Mouse (Mus musculus): ENCODE results near the gene C1qtnf3. TPM values are rescaled to one million over a fixed set of nuclear protein-coding genes. Genes with fewer than 3 reads are reported as not detected.

Gene C1qtnf3
- total RNA-seq (2023; ENCODE audit: inconsistent age), result not detected in 4 replicates

DNA sequence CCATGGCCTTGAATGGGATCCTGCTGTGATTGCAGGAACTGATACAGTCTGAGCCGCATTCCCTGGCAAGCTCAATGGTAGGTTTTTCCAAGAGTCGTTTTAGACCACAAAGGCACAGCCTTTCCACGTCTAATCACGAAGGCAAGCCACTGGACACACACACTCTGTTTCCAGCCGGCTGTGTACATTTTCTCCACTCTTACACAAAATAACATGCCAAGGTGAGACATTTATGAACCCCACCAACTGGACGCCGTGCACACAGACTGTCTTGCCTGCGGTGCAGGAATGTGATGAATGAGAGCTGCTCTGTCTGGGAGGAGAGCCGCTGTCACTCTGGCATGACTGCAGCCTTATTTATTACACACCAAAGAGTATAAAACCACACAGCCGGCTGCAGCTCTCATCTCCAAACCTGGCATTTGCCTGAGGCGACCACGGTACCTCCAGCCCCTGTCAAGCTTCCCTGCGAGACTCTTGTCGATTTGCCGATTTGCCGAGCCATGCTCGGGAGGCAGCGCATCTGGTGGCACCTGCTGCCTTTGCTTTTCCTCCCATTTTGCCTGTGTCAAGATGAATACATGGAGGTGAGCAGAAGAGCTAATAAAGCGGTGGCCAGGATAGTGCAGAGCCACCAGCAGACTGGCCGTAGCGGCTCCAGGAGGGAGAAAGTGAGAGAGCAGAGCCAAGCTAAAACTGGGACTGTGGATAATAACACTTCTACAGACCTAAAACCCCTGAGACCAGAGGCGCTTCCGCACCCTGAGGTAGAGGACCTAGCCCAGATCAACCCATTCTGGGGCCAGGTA, at the start of gene C1qtnf3:
TSS of gene C1qtnf3 (plus strand) at position 382 of the 809 bp plus-strand sequence.

DNA sequence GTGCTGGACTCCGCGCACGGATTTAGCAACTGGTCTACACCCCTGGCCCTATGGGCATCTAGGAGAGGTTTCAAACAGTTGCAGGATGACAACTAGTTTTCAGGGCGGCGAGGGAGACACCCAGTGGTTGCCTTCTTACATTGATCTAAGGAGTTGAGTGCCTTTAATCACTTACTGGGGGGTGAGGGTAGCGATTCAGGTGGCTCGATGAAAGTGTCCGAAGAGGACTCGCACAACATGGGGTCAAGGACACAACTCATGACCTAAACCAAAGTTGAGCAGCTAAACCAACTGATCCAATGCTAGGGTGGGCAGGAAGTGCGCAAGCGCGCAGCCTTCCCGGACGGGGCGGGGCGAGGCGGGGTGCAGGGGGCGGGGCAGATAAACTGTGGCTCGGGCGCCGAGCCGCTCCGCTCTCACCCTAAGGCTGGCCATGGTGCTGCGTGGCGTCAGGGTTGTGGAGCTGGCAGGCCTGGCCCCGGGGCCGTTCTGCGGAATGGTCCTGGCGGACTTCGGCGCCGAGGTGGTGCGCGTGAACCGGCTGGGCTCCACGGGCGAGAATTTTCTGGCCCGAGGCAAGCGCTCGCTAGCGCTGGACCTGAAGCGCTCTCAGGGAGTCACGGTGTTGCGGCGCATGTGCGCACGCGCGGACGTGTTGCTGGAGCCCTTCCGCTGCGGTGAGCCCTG, 29.4 kb downstream of the C1qtnf3 start, which contains the start of gene Amacr:
TSS of gene Amacr (plus strand) at position 380 of the 687 bp plus-strand sequence.

DNA sequence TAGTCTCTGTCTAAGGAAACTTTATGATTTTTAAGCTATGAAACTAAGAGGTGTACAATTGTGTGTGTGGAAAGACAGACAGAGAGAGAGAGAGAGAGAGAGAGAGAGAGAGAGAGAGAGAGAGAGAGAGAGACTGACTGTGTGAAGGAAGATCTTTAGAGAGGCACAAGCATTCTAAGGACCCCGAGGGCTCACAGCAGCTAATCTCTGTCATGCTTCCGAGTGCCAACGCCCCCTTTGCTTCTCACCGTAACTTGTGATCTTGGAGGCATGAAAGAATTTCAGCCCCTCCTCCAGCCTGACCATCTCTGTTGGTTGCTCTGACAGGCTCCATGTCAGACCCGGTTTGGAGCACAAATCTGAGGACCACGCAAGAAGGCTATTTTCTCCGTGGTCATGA, 48.3 kb downstream of the C1qtnf3 start, which contains the start of gene Slc45a2:
TSS of gene Slc45a2 (plus strand) at position 301 of the 400 bp plus-strand sequence.

Other genes with a start within 250 kb of the C1qtnf3 start
- gene Rai14, start 237.7 kb upstream of the C1qtnf3 start, total RNA-seq (2023; ENCODE audit: inconsistent age), result not detected in 4 replicates
- 4.6 to 6.8 TPM (median 5.1 TPM) in 4 replicates for gene Amacr, start 29.4 kb downstream of the C1qtnf3 start, total RNA-seq (2023; ENCODE audit: inconsistent age)
- gene Slc45a2, start 48.4 kb downstream of the C1qtnf3 start, total RNA-seq (2023; ENCODE audit: inconsistent age), result not detected in 4 replicates
- not detected in 4 replicates for gene Rxfp3, start 85.7 kb downstream of the C1qtnf3 start, total RNA-seq (2023; ENCODE audit: inconsistent age)
- not detected in 4 replicates for gene Adamts12, start 112.5 kb downstream of the C1qtnf3 start, total RNA-seq (2023; ENCODE audit: inconsistent age)

Data from B cell, adult (primary cell).